Mouse (Mus musculus): ENCODE measurements around the gene Aanat. TPM values are rescaled to one million over a fixed set of nuclear protein-coding genes. Genes with fewer than 3 reads are reported as not detected.

The Aanat gene
- total RNA-seq, 2 experiments from 2014 or later, result not detected

GRCm38 (mm10) chr11:116646771-116647170 lies 60.5 kb downstream of the Aanat start:
- no peak for DNase-seq
- intact Hi-C loops (cut with DNase I), result no loop called here

Other genes starting within 250 kb of the Aanat start
- gene Rnf157, start 173.4 kb upstream of the Aanat start, total RNA-seq (2021), result 1 to 10 TPM; 5.8 to 8.8 TPM
- 10 to 100 TPM; 41.2 to 42.9 TPM for gene Ubald2, start 152.3 kb upstream of the Aanat start, total RNA-seq (2021)
- not detected for gene Qrich2, start 120.2 kb upstream of the Aanat start, total RNA-seq (2021)
- 10 to 100 TPM; 41.5 to 45.4 TPM for gene Prpsap1, start 92.2 kb upstream of the Aanat start, total RNA-seq (2021)
- gene Sphk1, start 55.5 kb upstream of the Aanat start, total RNA-seq (2021), result 1 to 10 TPM; 2.6 to 2.7 TPM
- 10 to 100 TPM; 43.3 to 49.2 TPM for gene Ube2o, start 5.0 kb upstream of the Aanat start, total RNA-seq (2021)
- gene Rhbdf2, start 40.6 kb downstream of the Aanat start, total RNA-seq (2021), result 10 to 100 TPM; 15.1 to 15.3 TPM
- gene Prcd, start 67.1 kb downstream of the Aanat start, total RNA-seq (2021), result 1 to 10 TPM; 1.4 to 1.9 TPM
- 10 to 100 TPM; 50.4 to 57.4 TPM for gene Cygb, start 67.9 kb downstream of the Aanat start, total RNA-seq (2021)
- not detected for gene St6galnac1, start 189.1 kb downstream of the Aanat start, total RNA-seq (2021)
- gene Mxra7, start 241.6 kb downstream of the Aanat start, total RNA-seq (2021), result 10 to 100 TPM; 27.7 to 32.1 TPM

Data from heart, postnatal 14 days (tissue).